ENCODE assay signal across 14 mouse cellular contexts in genomic region chr7:63970986-63971385, GRCm38 (mm10). TPM values are rescaled to one million over a fixed set of nuclear protein-coding genes. Genes with fewer than 3 reads are reported as not detected.
A peak's percentile ranks its signal among the peaks of the same experiment; 100 is the strongest.
DNase-seq lines count a peak whose midpoint lies in the region; ATAC-seq lines count a peak whose summit lies in the region.
"Had no signal": no experiment of that assay in that cellular context is flagged by ENCODE, and none has a peak within 500 bp of the region (broad histone marks: within the 10 kb centered on the region; RNA-seq: fewer than 3 reads in every experiment).

No protein-coding gene starts in this region.

- ATAC-seq in forebrain, embryonic 15.5 days (replicated peaks): peak; percentile 82
- no peak for ATAC-seq in inflammation-experienced regulatory T-cells, adult 6 months

- no peak overlapping the region for H3K4me3 ChIP-seq in forebrain, embryonic 15.5 days
- H3K4me3 ChIP-seq: liver, embryonic 13.5 days had no signal

- H3K27ac ChIP-seq in forebrain, embryonic 15.5 days (replicated peaks): peak overlapping the region; percentile 49
- H3K27ac ChIP-seq: liver, embryonic 13.5 days; macrophage had no signal

- H3K9me3 ChIP-seq in forebrain, embryonic 15.5 days: no peaks in the 10 kb centered on the region
- H3K9me3 ChIP-seq: liver, embryonic 13.5 days had no signal

- intact Hi-C loops in heart, postnatal 25 days (cut with DNase I): no loop called here

- H3K27me3 ChIP-seq in forebrain, embryonic 15.5 days: no peaks in the 10 kb centered on the region
- H3K27me3 ChIP-seq: liver, embryonic 13.5 days had no signal

- DNase-seq in heart, adult 11 months: peak; percentile 57
- DNase-seq in heart, postnatal 25 days (ENCODE audit: low spot score): no peak
- DNase-seq in B cell, adult 2 months: peak; percentile 21 to 38
- peak; percentile 68 for DNase-seq in cerebellum, adult 8-10 months
- no peak for DNase-seq in urinary bladder, postnatal 10 days (ENCODE audit: low spot score)
- no peak for DNase-seq in kidney, postnatal 10 days
- DNase-seq: kidney, postnatal 4 days; liver, embryonic 13.5 days; right cerebral cortex, postnatal 4 days had no signal

- peaks cover 9% of the 10 kb centered on the region for H3K4me1 ChIP-seq in forebrain, embryonic 15.5 days

- 61% methylated on average over 4 of the region's 4 CpGs for WGBS in forebrain, embryonic 15.5 days

- no peaks in the 10 kb centered on the region for H3K36me3 ChIP-seq in forebrain, embryonic 15.5 days
- H3K36me3 ChIP-seq: liver, embryonic 13.5 days had no signal

- H3K4me2 ChIP-seq in forebrain, embryonic 15.5 days (replicated peaks): no peak overlapping the region
- H3K4me2 ChIP-seq: liver, embryonic 13.5 days had no signal

- H3K9ac ChIP-seq in forebrain, embryonic 15.5 days (replicated peaks): no peak overlapping the region
- H3K9ac ChIP-seq: liver, embryonic 13.5 days had no signal

RNA-seq across cellular contexts. Expression of gene Klf13, which starts 32.3 kb away (rescaled TPM):
- 10 to 100 TPM; 43.8 to 63.8 TPM for total RNA-seq in heart, postnatal 25 days (2021)
- 34.7 and 34.8 TPM in 2 replicates for polyA plus RNA-seq in forebrain, embryonic 15.5 days (2015; fragmentation: Nextera tagmentation; extraction: Ambion mirVana)
- 100 to 1,000 TPM; 125 to 194 (median 163) TPM for polyA plus RNA-seq in inflammation-experienced regulatory T-cells, adult 6 months (2017; shearing (Covaris generic))

RNA-seq across cellular contexts. Expression of gene E030018B13Rik, which starts 54.3 kb away (rescaled TPM):
- not detected for total RNA-seq in heart, postnatal 25 days (2021)
- 0.31 and 0.39 TPM in 2 replicates for polyA plus RNA-seq in forebrain, embryonic 15.5 days (2015; fragmentation: Nextera tagmentation; extraction: Ambion mirVana)
- under 1 TPM in 1 of 3 experiments, not detected in 2; 0.62 TPM for polyA plus RNA-seq in inflammation-experienced regulatory T-cells, adult 6 months (2017; shearing (Covaris generic))
- total RNA-seq: common myeloid progenitor, adult 5-6 weeks; heart, adult 8-10 months had no signal
- polyA plus RNA-seq: liver, embryonic 13.5 days; macrophage had no signal

Comparison
In these comparisons a context has a peak if more than half of its experiments do, and no peak if none do; other contexts are left out.
1. DNase-seq: peak in heart, adult 11 months (single experiment), B cell, adult 2 months (2 of 2) and cerebellum, adult 8-10 months (single experiment); none in heart, postnatal 25 days (single experiment), urinary bladder, postnatal 10 days (single experiment) and kidney, postnatal 10 days (single experiment).